Mouse (Mus musculus) MEL (cell line): ENCODE data around the gene Pheta2. TPM values are rescaled to one million over a fixed set of nuclear protein-coding genes. Genes with fewer than 3 reads are reported as not detected.

Experiments used
- DNase-seq: peaks from one replicate; pipeline ENCODE4 v3.0.0; 2011; ENCODE audit warnings: low read depth, low spot score
- H3K27ac ChIP-seq: 2 replicates; pipeline ENCODE4 v1.5.1; 2012; ENCODE audit warnings: low read depth, mild to moderate bottlenecking, control low read depth, low read length, moderate library complexity; ENCODE audit not compliant: control insufficient read depth
- H3K27me3 ChIP-seq, 2 experiments: fragments of 150-350 bp in 1 of 2; sonication (generic) in 1 of 2; 2 replicates each; pipeline ENCODE4 v1.6.1; 2012; ENCODE audit warnings: low read length in 2 of 2, mild to moderate bottlenecking in 2 of 2, improper control_type of control experiment in 1 of 2, moderate library complexity in 1 of 2; ENCODE audit not compliant: insufficient read depth in 2 of 2, control insufficient read depth in 1 of 2
- H3K36me3 ChIP-seq, 2 experiments: 2 replicates each; pipeline ENCODE4 v1.6.1; 2012 to 2014; ENCODE audit warnings: low read length in 2 of 2, improper control_type of control experiment in 1 of 2, inconsistent platforms in 1 of 2, mild to moderate bottlenecking in 1 of 2; ENCODE audit not compliant: insufficient read depth in 2 of 2, control insufficient read depth in 1 of 2
- H3K4me1 ChIP-seq, 2 experiments: fragments of 150-350 bp in 1 of 2; sonication (generic) in 1 of 2; 2 replicates each; pipeline ENCODE4 v1.6.1; 2012; ENCODE audit warnings: low read length in 2 of 2, improper control_type of control experiment in 1 of 2, mild to moderate bottlenecking in 1 of 2; ENCODE audit not compliant: insufficient read depth in 2 of 2, control insufficient read depth in 1 of 2
- H3K4me3 ChIP-seq, 2 experiments: fragments of 150-350 bp in 1 of 2; sonication (generic) in 1 of 2; 2 replicates each; pipeline ENCODE4 v1.5.1; 2012; ENCODE audit warnings: low read depth in 2 of 2, low read length in 2 of 2, mild to moderate bottlenecking in 2 of 2, moderate library complexity in 2 of 2, control low read depth in 1 of 2, improper control_type of control experiment in 1 of 2; ENCODE audit not compliant: control insufficient read depth in 1 of 2, insufficient read depth in 1 of 2
- H3K79me2 ChIP-seq: 2 replicates; pipeline ENCODE4 v1.6.1; 2012; ENCODE audit warnings: mild to moderate bottlenecking, low read length, moderate library complexity; ENCODE audit not compliant: control insufficient read depth, poor library complexity, insufficient read depth
- H3K9ac ChIP-seq: 2 replicates; pipeline ENCODE4 v1.6.1; 2012; ENCODE audit warnings: low read depth, mild to moderate bottlenecking, control low read depth, low read length, moderate library complexity; ENCODE audit not compliant: control insufficient read depth, poor library complexity, severe bottlenecking
- H3K9me3 ChIP-seq: fragments of 150-350 bp; sonication (generic); replicated peaks from 2 replicates; pipeline ENCODE4 v1.6.1; 2012; ENCODE audit warnings: mild to moderate bottlenecking, low read length, improper control_type of control experiment, moderate library complexity; ENCODE audit not compliant: insufficient read depth
- BHLHE40 ChIP-seq: IDR thresholded peaks from 2 replicates; pipeline ENCODE4 v1.6.1; 2012; ENCODE audit warnings: low read depth, mild to moderate bottlenecking, inconsistent platforms, low read length, improper control_type of control experiment, borderline replicate concordance
- CHD2 ChIP-seq: IDR thresholded peaks from 2 replicates; pipeline ENCODE4 v1.6.1; 2011; ENCODE audit warnings: low read length, improper control_type of control experiment
- E2F4 ChIP-seq: IDR thresholded peaks from 2 replicates; pipeline ENCODE4 v1.6.1; 2011; ENCODE audit warnings: low read depth, low read length, improper control_type of control experiment, borderline replicate concordance
- ELF1 ChIP-seq: IDR thresholded peaks from 2 replicates; pipeline ENCODE4 v1.6.1; 2014; ENCODE audit warnings: low read depth, mild to moderate bottlenecking, inconsistent platforms, low read length, improper control_type of control experiment, moderate library complexity
- EP300 ChIP-seq, 2 experiments: IDR thresholded peaks; 2 replicates each; pipeline ENCODE4 v1.6.1; 2011; ENCODE audit warnings: improper control_type of control experiment in 2 of 2, low read length in 2 of 2, low read depth in 1 of 2, mild to moderate bottlenecking in 1 of 2
- ETS1 ChIP-seq: IDR thresholded peaks from 2 replicates; pipeline ENCODE4 v1.6.1; 2012; ENCODE audit warnings: low read depth, mild to moderate bottlenecking, inconsistent platforms, low read length, improper control_type of control experiment, moderate library complexity
- HCFC1 ChIP-seq: IDR thresholded peaks from 2 replicates; pipeline ENCODE4 v1.6.1; 2012; ENCODE audit warnings: low read depth, mild to moderate bottlenecking, inconsistent platforms, low read length, improper control_type of control experiment, moderate library complexity
- MAFK ChIP-seq: IDR thresholded peaks from 2 replicates; pipeline ENCODE4 v1.6.1; 2011; ENCODE audit warnings: low read depth, mild to moderate bottlenecking, low read length, improper control_type of control experiment, borderline replicate concordance
- MAZ ChIP-seq: IDR thresholded peaks from 2 replicates; pipeline ENCODE4 v1.6.1; 2012; ENCODE audit warnings: low read depth, mild to moderate bottlenecking, inconsistent platforms, low read length, improper control_type of control experiment
- MXI1 ChIP-seq: IDR thresholded peaks from 2 replicates; pipeline ENCODE4 v1.6.1; 2011; ENCODE audit warnings: mild to moderate bottlenecking, low read depth, low read length, improper control_type of control experiment
- MYC ChIP-seq: IDR thresholded peaks from 2 replicates; pipeline ENCODE4 v1.6.1; 2011; ENCODE audit warnings: low read depth, mild to moderate bottlenecking, low read length, improper control_type of control experiment, moderate library complexity
- NELFE ChIP-seq: IDR thresholded peaks from 2 replicates; pipeline ENCODE4 v1.6.1; 2011; ENCODE audit warnings: low read depth, low read length, improper control_type of control experiment
- NRF1 ChIP-seq: IDR thresholded peaks from 2 replicates; pipeline ENCODE4 v1.6.1; 2014; ENCODE audit warnings: low read depth, mild to moderate bottlenecking, inconsistent platforms, low read length, improper control_type of control experiment, moderate library complexity; ENCODE audit not compliant: poor library complexity, insufficient read depth, severe bottlenecking
- POLR2A ChIP-seq, 2 experiments: IDR thresholded peaks; 2 replicates each; pipeline ENCODE4 v1.6.1; 2011 to 2012; ENCODE audit warnings: low read length in 2 of 2, mild to moderate bottlenecking in 2 of 2, control low read depth in 1 of 2, improper control_type of control experiment in 1 of 2, low read depth in 1 of 2, moderate library complexity in 1 of 2; ENCODE audit not compliant: control insufficient read depth in 1 of 2, insufficient read depth in 1 of 2, poor library complexity in 1 of 2
- POLR2AphosphoS2 ChIP-seq: IDR thresholded peaks from 2 replicates; pipeline ENCODE4 v1.6.1; 2011; ENCODE audit warnings: low read length, improper control_type of control experiment
- POLR2AphosphoS5 ChIP-seq: IDR thresholded peaks from 2 replicates; pipeline ENCODE4 v1.6.1; 2012; ENCODE audit warnings: low read depth, borderline replicate concordance, mild to moderate bottlenecking, inconsistent platforms, low read length, moderate library complexity, mixed read lengths
- SIN3A ChIP-seq: IDR thresholded peaks from 2 replicates; pipeline ENCODE4 v1.6.1; 2012; ENCODE audit warnings: low read length, improper control_type of control experiment, inconsistent platforms
- TBP ChIP-seq: IDR thresholded peaks from 2 replicates; pipeline ENCODE4 v1.8.0; 2011; ENCODE audit warnings: low read depth, low read length, improper control_type of control experiment
- TCF12 ChIP-seq: IDR thresholded peaks from 2 replicates; pipeline ENCODE4 v1.6.1; 2014; ENCODE audit warnings: low read depth, mild to moderate bottlenecking, inconsistent platforms, low read length, improper control_type of control experiment, moderate library complexity
- USF1 ChIP-seq: IDR thresholded peaks from 2 replicates; pipeline ENCODE4 v1.6.1; 2014; ENCODE audit warnings: low read depth, mild to moderate bottlenecking, inconsistent platforms, low read length, improper control_type of control experiment, moderate library complexity
- ZMIZ1 ChIP-seq: IDR thresholded peaks from 2 replicates; pipeline ENCODE4 v1.6.1; 2012; ENCODE audit warnings: low read depth, mild to moderate bottlenecking, inconsistent platforms, low read length, improper control_type of control experiment, moderate library complexity
- polyA plus RNA-seq, 2 experiments: library from polyadenylated mRNA; stranded (reverse) in 1 of 2; unstranded in 1 of 2; fragments of >175 nt in 1 of 2; fragments of >200 nt in 1 of 2; gene quantifications; 2 replicates each; pipeline versions ENCODE4 v1.2.1 to v1.2.4; 2012; ENCODE audit warnings: low replicate concordance in 2 of 2, low read depth in 1 of 2; ENCODE audit not compliant: insufficient read length in 2 of 2, insufficient read depth in 1 of 2, missing spikeins in 1 of 2
- total RNA-seq: library from RNA; depleted of rRNA; stranded (reverse); fragments of 300-350 nt; gene quantifications from 2 replicates; pipeline ENCODE4 v1.2.3, GENCODE M21; 2012

The Pheta2 gene
- total and polyA plus RNA-seq, 3 experiments: 34.9 to 39.3 TPM; not detected in 1

GRCm38 (mm10) chr15:82345820-82346470 is 7.2 kb downstream of the Pheta2 start:
- peak overlapping the region; percentile 90 for H3K27ac ChIP-seq
- peaks cover 9 to 56% of the 10 kb centered on the region in 2 experiments; a peak in 3 of 4 replicates for H3K4me1 ChIP-seq
- peak overlapping the region; percentile 67 to 83 for H3K4me3 ChIP-seq
- DNase-seq: peak; percentile 99
- no peaks in the 10 kb centered on the region for H3K9me3 ChIP-seq
- peak overlapping the region; percentile 84 for H3K9ac ChIP-seq
- H3K79me2 ChIP-seq: peaks cover 43% of the 10 kb centered on the region
- peak; percentile 88 for TF ChIP-seq MAZ
- peak; percentile 99 for TF ChIP-seq POLR2AphosphoS2
- TF ChIP-seq POLR2AphosphoS5: peak; percentile 95; the same call in 1 of the 2 replicates
- peak; percentile 85 for TF ChIP-seq HCFC1
- TF ChIP-seq EP300 (IDR thresholded peaks at IDR 0.05; ENCODE audit: low read depth in 1 of 2, low read length in 2 of 2): no peak
- peak; percentile 32; the same call in 1 of the 2 replicates for TF ChIP-seq MXI1
- peak; percentile 71 to 75; a peak in 2 of 4 replicates for TF ChIP-seq POLR2A (IDR thresholded peaks at IDR 0.05; ENCODE audit: control insufficient read depth in 1 of 2, insufficient read depth in 1 of 2, low read depth in 1 of 2, low read length in 2 of 2, poor library complexity in 1 of 2)
- TF ChIP-seq ETS1: peak; percentile 26; the same call in 1 of the 2 replicates
- TF ChIP-seq ELF1: peak; percentile 65
- peak; percentile 84 for TF ChIP-seq USF1
- no peak for TF ChIP-seq E2F4
- TF ChIP-seq ZMIZ1: peak; percentile 97
- TF ChIP-seq BHLHE40: no peak; the same call in 1 of the 2 replicates
- TF ChIP-seq TBP: peak; percentile 62
- peak; percentile 61; the same call in 1 of the 2 replicates for TF ChIP-seq NELFE
- peak; percentile 0; the same call in 1 of the 2 replicates for TF ChIP-seq TCF12
- TF ChIP-seq CHD2: peak; percentile 95
- peak; percentile 89; the same call in 1 of the 2 replicates for TF ChIP-seq SIN3A
- TF ChIP-seq MAFK: no peak
- peak; percentile 89 for TF ChIP-seq NRF1
- TF ChIP-seq MYC: no peak; the same call in 1 of the 2 replicates
- no peaks in the 10 kb centered on the region for H3K27me3 ChIP-seq
- H3K36me3 ChIP-seq: peaks cover 0 to 50% of the 10 kb centered on the region in 2 experiments; a peak in 2 of 4 replicates
